Mouse (Mus musculus) midbrain, embryonic 12.5 days (tissue): ENCODE measurements around the gene Ldhd. TPM values are rescaled to one million over a fixed set of nuclear protein-coding genes. Genes with fewer than 3 reads are reported as not detected.
A peak's percentile ranks its signal among the peaks of the same experiment; 100 is the strongest.

Experiments used
- ATAC-seq: fragments of 200-750 bp; cut with Nextera tagmentation; 2 replicates; pipeline ENCODE4 v1.8.0; 2017; ENCODE audit warnings: low read depth, moderate TSS enrichment, moderate library complexity; ENCODE audit not compliant: low FRiP score
- H3K27ac ChIP-seq: fragments of 300-500 bp; sonication (generic); replicated peaks from 2 replicates; pipeline ENCODE4 v1.5.1; 2016; ENCODE audit warnings: mild to moderate bottlenecking
- H3K27me3 ChIP-seq: fragments of 300-500 bp; sonication (generic); 2 replicates; pipeline ENCODE4 v1.6.1; 2016; ENCODE audit warnings: mild to moderate bottlenecking
- H3K36me3 ChIP-seq: fragments of 300-500 bp; sonication (generic); 2 replicates; pipeline ENCODE4 v1.6.1; 2016
- H3K4me1 ChIP-seq: fragments of 300-500 bp; sonication (generic); 2 replicates; pipeline ENCODE4 v1.6.1; 2016
- H3K4me2 ChIP-seq: fragments of 300-500 bp; sonication (generic); replicated peaks from 2 replicates; pipeline ENCODE4 v1.6.1; 2016; ENCODE audit warnings: mild to moderate bottlenecking, moderate library complexity
- H3K4me3 ChIP-seq: fragments of 300-500 bp; sonication (generic); 2 replicates; pipeline ENCODE4 v1.5.1; 2016; ENCODE audit warnings: mild to moderate bottlenecking
- H3K9ac ChIP-seq: fragments of 300-500 bp; sonication (generic); replicated peaks from 2 replicates; pipeline ENCODE4 v1.6.1; 2016; ENCODE audit warnings: mild to moderate bottlenecking, moderate library complexity
- H3K9me3 ChIP-seq: fragments of 300-500 bp; sonication (generic); 2 replicates; pipeline ENCODE4 v1.6.1; 2016; ENCODE audit warnings: mild to moderate bottlenecking
- WGBS: fragments of 180-500 bp; shearing (Covaris S2); methylation state at CpG from one replicate; pipeline ENCODE4 v1.1.7; 2016; 5-methylcytosine and 5-hydroxymethylcytosine counted together
- polyA plus RNA-seq: library from polyadenylated mRNA; unstranded; fragments of >200 nt; fragmentation: Nextera tagmentation; extraction: Ambion mirVana; gene quantifications from 2 replicates; pipeline ENCODE4 v1.2.1, GENCODE M21; 2016

Gene Ldhd
- 0.41 and 0.46 TPM in 2 replicates for polyA plus RNA-seq

- H3K36me3 ChIP-seq, result peaks cover 4% of the 10 kb centered on the region; the same call in 1 of the 2 replicates
- H3K27ac ChIP-seq, result no peak within 1 kb of the TSS
- H3K4me2 ChIP-seq, result peak within 1 kb of the TSS; percentile 31
- H3K4me3 ChIP-seq, result peak within 1 kb of the TSS; percentile 9; the same call in 1 of the 2 replicates
- 0 out of 2 replicates have a peak within 1 kb of the TSS, but pooled peaks have one; percentile 11 for H3K9ac ChIP-seq
- no peak for ATAC-seq
- 35% methylated on average over 13 of the region's 13 CpGs for WGBS
- H3K27me3 ChIP-seq, result no peaks in the 10 kb centered on the region
- H3K4me1 ChIP-seq, result no peaks in the 10 kb centered on the region
- H3K9me3 ChIP-seq, result no peaks in the 10 kb centered on the region
Observed at GRCm38 (mm10) chr8:111630105-111630521, at the start of gene Ldhd. TSS of gene Ldhd (minus strand) at chr8:111630374.

- ATAC-seq, result no peak
- Histone ChIP-seq H3K4me3 (no peak overlapping the region), H3K27ac (no peak overlapping the region), H3K9ac (no peak overlapping the region), H3K4me2 (no peak overlapping the region), H3K27me3 (no peaks in the 10 kb centered on the region), H3K36me3 (no peaks in the 10 kb centered on the region), H3K4me1 (no peaks in the 10 kb centered on the region), H3K9me3 (no peaks in the 10 kb centered on the region)
- 87% methylated on average over 7 of the region's 7 CpGs for WGBS
Observed at GRCm38 (mm10) chr8:111678848-111679247, 48.7 kb upstream of the Ldhd start.

GRCm38 (mm10) chr8:111678111-111678510, 47.9 kb upstream of the Ldhd start:
- Histone ChIP-seq H3K27ac (no peak overlapping the region), H3K4me2 (no peak overlapping the region)
- ATAC-seq, result peak; percentile 44; the same call in 1 of the 2 replicates

GRCm38 (mm10) chr8:111676237-111676636, 46.1 kb upstream of the Ldhd start:
- no peak for ATAC-seq
- Histone ChIP-seq H3K36me3 (peaks cover 10% of the 10 kb centered on the region), H3K9ac (no peak overlapping the region), H3K9me3 (no peaks in the 10 kb centered on the region), H3K4me1 (no peaks in the 10 kb centered on the region), H3K4me3 (no peak overlapping the region), H3K4me2 (no peak overlapping the region), H3K27ac (no peak overlapping the region), H3K27me3 (no peaks in the 10 kb centered on the region)
- 75% methylated on average over 8 of the region's 8 CpGs for WGBS

More at GRCm38 (mm10) chr8:111678111-111678510, 47.9 kb upstream of the Ldhd start:
- Histone ChIP-seq H3K9me3 (no peaks in the 10 kb centered on the region), H3K4me1 (no peaks in the 10 kb centered on the region), H3K9ac (no peak overlapping the region), H3K36me3 (no peaks in the 10 kb centered on the region), H3K27me3 (no peaks in the 10 kb centered on the region), H3K4me3 (no peak overlapping the region)
- 28% methylated on average over 3 of the region's 3 CpGs for WGBS

GRCm38 (mm10) chr8:111666751-111667150, 36.6 kb upstream of the Ldhd start:
- no peaks in the 10 kb centered on the region for H3K9me3 ChIP-seq

GRCm38 (mm10) chr8:111662473-111662872, 32.3 kb upstream of the Ldhd start:
- no peak overlapping the region for H3K9ac ChIP-seq
- H3K27ac ChIP-seq, result no peak overlapping the region
- peaks cover 37% of the 10 kb centered on the region for H3K36me3 ChIP-seq
- 93% methylated on average over 3 of the region's 3 CpGs for WGBS
- no peaks in the 10 kb centered on the region for H3K27me3 ChIP-seq
- H3K4me3 ChIP-seq, result no peak overlapping the region
- no peaks in the 10 kb centered on the region for H3K9me3 ChIP-seq
- no peak for ATAC-seq
- peaks cover 2% of the 10 kb centered on the region for H3K4me1 ChIP-seq
- H3K4me2 ChIP-seq, result no peak overlapping the region

More at GRCm38 (mm10) chr8:111666751-111667150, 36.6 kb upstream of the Ldhd start:
- ATAC-seq, result no peak
- H3K36me3 ChIP-seq, result peaks cover 52% of the 10 kb centered on the region
- H3K4me3 ChIP-seq, result no peak overlapping the region
- no peak overlapping the region for H3K4me2 ChIP-seq
- no peaks in the 10 kb centered on the region for H3K27me3 ChIP-seq
- H3K27ac ChIP-seq, result no peak overlapping the region
- WGBS, result 95% methylated on average over 2 of the region's 2 CpGs
- no peaks in the 10 kb centered on the region for H3K4me1 ChIP-seq
- no peak overlapping the region for H3K9ac ChIP-seq

- Histone ChIP-seq H3K4me3 (no peak overlapping the region), H3K9ac (no peak overlapping the region), H3K4me1 (peaks cover 5% of the 10 kb centered on the region), H3K4me2 (no peak overlapping the region), H3K9me3 (no peaks in the 10 kb centered on the region), H3K36me3 (peaks cover 21% of the 10 kb centered on the region), H3K27me3 (no peaks in the 10 kb centered on the region), H3K27ac (no peak overlapping the region)
- WGBS, result 93% methylated on average over 6 of the region's 6 CpGs
- ATAC-seq, result no peak
Observed at GRCm38 (mm10) chr8:111658819-111659423, 28.7 kb upstream of the Ldhd start.

GRCm38 (mm10) chr8:111657312-111657854, 27.2 kb upstream of the Ldhd start:
- no peak overlapping the region for H3K4me3 ChIP-seq
- peaks cover 5% of the 10 kb centered on the region for H3K4me1 ChIP-seq
- H3K9ac ChIP-seq, result no peak overlapping the region
- no peak overlapping the region for H3K4me2 ChIP-seq
- WGBS, result 36% methylated on average over 1 of the region's 1 CpGs
- no peaks in the 10 kb centered on the region for H3K27me3 ChIP-seq
- H3K36me3 ChIP-seq, result peaks cover 21% of the 10 kb centered on the region
- ATAC-seq, result no peak
- no peaks in the 10 kb centered on the region for H3K9me3 ChIP-seq
- H3K27ac ChIP-seq, result no peak overlapping the region

- no peaks in the 10 kb centered on the region for H3K36me3 ChIP-seq
- no peaks in the 10 kb centered on the region for H3K9me3 ChIP-seq
- H3K27ac ChIP-seq, result no peak overlapping the region
- no peak overlapping the region for H3K4me3 ChIP-seq
- ATAC-seq, result no peak
- WGBS, result 94% methylated on average over 2 of the region's 2 CpGs
- no peak overlapping the region for H3K9ac ChIP-seq
- H3K27me3 ChIP-seq, result no peaks in the 10 kb centered on the region
- peaks cover 5% of the 10 kb centered on the region for H3K4me1 ChIP-seq
- H3K4me2 ChIP-seq, result no peak overlapping the region
Observed at GRCm38 (mm10) chr8:111653524-111653923, 23.4 kb upstream of the Ldhd start.

- H3K27me3 ChIP-seq, result no peaks in the 10 kb centered on the region
- no peak for ATAC-seq
- 64% methylated on average over 3 of the region's 3 CpGs for WGBS
- no peak overlapping the region for H3K4me2 ChIP-seq
- no peaks in the 10 kb centered on the region for H3K9me3 ChIP-seq
- no peak overlapping the region for H3K27ac ChIP-seq
- no peak overlapping the region for H3K9ac ChIP-seq
- H3K4me3 ChIP-seq, result no peak overlapping the region
- H3K36me3 ChIP-seq, result no peaks in the 10 kb centered on the region
- no peaks in the 10 kb centered on the region for H3K4me1 ChIP-seq
Observed at GRCm38 (mm10) chr8:111650651-111651050, 20.5 kb upstream of the Ldhd start.

- Histone ChIP-seq H3K4me3 (no peak overlapping the region), H3K9me3 (no peaks in the 10 kb centered on the region), H3K4me2 (no peak overlapping the region), H3K27me3 (no peaks in the 10 kb centered on the region), H3K27ac (no peak overlapping the region), H3K4me1 (no peaks in the 10 kb centered on the region), H3K9ac (no peak overlapping the region), H3K36me3 (no peaks in the 10 kb centered on the region)
- ATAC-seq, result no peak
- 63% methylated on average over 2 of the region's 2 CpGs for WGBS
Observed at GRCm38 (mm10) chr8:111648834-111649233, 18.7 kb upstream of the Ldhd start.

- Histone ChIP-seq H3K4me2 (no peak overlapping the region), H3K4me1 (peaks cover 5% of the 10 kb centered on the region), H3K9me3 (no peaks in the 10 kb centered on the region), H3K27ac (no peak overlapping the region), H3K36me3 (no peaks in the 10 kb centered on the region), H3K9ac (no peak overlapping the region), H3K27me3 (no peaks in the 10 kb centered on the region), H3K4me3 (no peak overlapping the region)
- 97% methylated on average over 8 of the region's 8 CpGs for WGBS
- no peak for ATAC-seq
Observed at GRCm38 (mm10) chr8:111645715-111646114, 15.5 kb upstream of the Ldhd start.
